Mouse (Mus musculus) testis, adult 2 months (tissue): ENCODE data around the gene Plcb2.

ENCODE experiments used
- CTCF ChIP-seq: fragments of 200-500 bp; IDR thresholded peaks from 2 replicates; pipeline ENCODE4 v1.5.1; 2012; ENCODE audit warnings: low read depth, mild to moderate bottlenecking, inconsistent platforms, low read length, moderate library complexity; ENCODE audit not compliant: control insufficient read depth, insufficient read depth, insufficient replicate concordance
- POLR2A ChIP-seq: fragments of 200-500 bp; IDR thresholded peaks from 2 replicates; pipeline ENCODE4 v1.6.1; 2012; ENCODE audit warnings: low read depth, mild to moderate bottlenecking, inconsistent platforms, low read length, moderate library complexity; ENCODE audit not compliant: control insufficient read depth

GRCm38 (mm10) chr2:118752792-118753108 is 24.5 kb upstream of the Plcb2 start:
- TF ChIP-seq CTCF (no peak), POLR2A (no peak)
